Comparison of ENCODE assay signal across 9 mouse cellular contexts in the genomic region with DNA sequence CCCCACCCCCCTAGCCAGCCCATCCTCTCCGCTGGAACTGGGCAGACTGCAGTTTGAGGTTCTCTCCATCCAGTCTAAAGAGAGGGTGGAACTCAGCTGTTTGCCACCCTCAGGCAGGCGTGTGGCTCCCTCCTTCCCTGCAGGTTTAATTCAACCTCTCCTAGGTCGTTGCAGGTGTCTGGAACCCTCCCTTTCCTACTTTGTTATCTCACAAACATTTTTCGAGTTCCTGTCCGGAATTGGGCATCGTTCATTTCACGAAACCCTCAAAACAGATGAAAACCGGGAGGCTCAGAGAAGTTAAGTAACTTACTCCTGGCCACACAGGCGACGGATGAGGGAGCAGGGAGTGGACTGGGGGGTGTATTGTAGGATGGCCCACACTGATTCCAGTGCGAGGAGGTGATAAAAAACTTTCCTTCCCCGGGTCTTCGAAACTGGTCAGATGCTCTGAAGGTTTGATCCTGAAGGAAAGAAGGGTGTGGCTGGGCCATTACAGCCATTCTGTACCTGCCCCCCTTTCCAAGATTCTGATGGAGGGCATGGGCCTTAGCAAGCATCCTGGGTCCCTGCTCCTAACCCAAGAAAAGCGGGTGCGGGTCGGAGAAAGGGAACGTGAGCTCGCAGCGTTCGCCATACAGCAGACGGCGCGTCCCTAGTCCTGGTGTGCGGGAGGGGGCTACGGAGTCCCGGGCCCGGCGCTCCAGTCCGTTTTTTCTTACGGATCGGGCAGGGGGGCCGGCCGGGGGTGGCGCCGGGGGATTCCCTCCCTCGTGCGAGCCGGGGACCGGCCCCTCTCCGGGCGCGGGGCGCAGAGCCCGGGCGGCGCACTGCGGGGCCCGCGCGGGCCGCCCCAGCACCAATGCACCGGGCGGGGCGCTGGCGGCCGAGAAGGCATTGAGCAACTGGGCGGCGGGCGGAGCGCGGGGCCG. TPM values are rescaled to one million over a fixed set of nuclear protein-coding genes. Genes with fewer than 3 reads are reported as not detected.
A peak's percentile ranks its signal among the peaks of the same experiment; 100 is the strongest.
DNase-seq lines count a peak whose midpoint lies in the region; ATAC-seq lines count a peak whose summit lies in the region.
"Had no signal": no experiment of that assay in that cellular context is flagged by ENCODE, and none has a peak within 500 bp of the region (broad histone marks: within the 10 kb centered on the region; RNA-seq: fewer than 3 reads in every experiment).

A gene (plus strand): TSS at position 760 of the 932 bp plus-strand sequence.

- peak within 1 kb of the TSS; percentile 74 for H3K4me2 ChIP-seq in embryonic facial prominence, embryonic 12.5 days (replicated peaks)
- peak within 1 kb of the TSS; percentile 59 for H3K4me2 ChIP-seq in hindbrain, embryonic 12.5 days (replicated peaks)
- peak within 1 kb of the TSS; percentile 65 for H3K4me2 ChIP-seq in lung, embryonic 16.5 days (ENCODE audit: low read depth, low read length)

- no peak within 1 kb of the TSS for H3K27ac ChIP-seq in embryonic facial prominence, embryonic 12.5 days
- H3K27ac ChIP-seq in hindbrain, embryonic 12.5 days: no peak within 1 kb of the TSS
- no peak within 1 kb of the TSS for H3K27ac ChIP-seq in lung, embryonic 16.5 days (ENCODE audit: low read length)

- peaks cover 92% of the 10 kb centered on the region for H3K27me3 ChIP-seq in embryonic facial prominence, embryonic 12.5 days
- peaks cover 96% of the 10 kb centered on the region for H3K27me3 ChIP-seq in hindbrain, embryonic 12.5 days
- peaks cover 66% of the 10 kb centered on the region for H3K27me3 ChIP-seq in lung, embryonic 16.5 days (ENCODE audit: control insufficient read depth, insufficient read depth, low read depth, low read length)

- intact Hi-C loops in left cerebral cortex, postnatal 36 days (cut with DNase I): no loop called here
- intact Hi-C loops in left cerebral cortex, postnatal 4 days (cut with DNase I): no loop called here

- peak within 1 kb of the TSS; percentile 51 for H3K4me3 ChIP-seq in embryonic facial prominence, embryonic 12.5 days
- H3K4me3 ChIP-seq in hindbrain, embryonic 12.5 days: peak within 1 kb of the TSS; percentile 42
- H3K4me3 ChIP-seq in lung, embryonic 16.5 days (ENCODE audit: low read length): peak within 1 kb of the TSS; percentile 50
- H3K4me3 ChIP-seq: myocyte had no signal

- peaks cover 52% of the 10 kb centered on the region for H3K4me1 ChIP-seq in embryonic facial prominence, embryonic 12.5 days
- H3K4me1 ChIP-seq in hindbrain, embryonic 12.5 days: peaks cover 30% of the 10 kb centered on the region
- peaks cover 34% of the 10 kb centered on the region for H3K4me1 ChIP-seq in lung, embryonic 16.5 days (replicated peaks; ENCODE audit: control insufficient read depth, insufficient read depth, low read length)

- H3K9ac ChIP-seq in embryonic facial prominence, embryonic 12.5 days: peak within 1 kb of the TSS; percentile 54
- H3K9ac ChIP-seq in hindbrain, embryonic 12.5 days: peak within 1 kb of the TSS; percentile 56; the same call in 1 of the 2 replicates
- H3K9ac ChIP-seq in lung, embryonic 16.5 days (ENCODE audit: low read length): peak within 1 kb of the TSS; percentile 60

- peak; percentile 23; the same call in 1 of the 2 replicates for ATAC-seq in embryonic facial prominence, embryonic 12.5 days (ENCODE audit: insufficient number of reproducible peaks, insufficient read depth, low FRiP score, low TSS enrichment)
- ATAC-seq in hindbrain, embryonic 12.5 days (ENCODE audit: low FRiP score): no peak
- ATAC-seq in lung, embryonic 16.5 days (ENCODE audit: low read depth): peak; percentile 43
- no peak for ATAC-seq in erythroid progenitor cell, adult 5-6 weeks (replicated peaks; ENCODE audit: low FRiP score, poor library complexity, severe bottlenecking)

- no peak for DNase-seq in left cerebral cortex, postnatal 36 days (ENCODE audit: low spot score in 2 of 2)
- no peak for DNase-seq in left cerebral cortex, postnatal 4 days
- DNase-seq in yolk sac, embryonic 10.5 days (ENCODE audit: low spot score): peak; percentile 32
- DNase-seq in thymus, adult 18-20 months: no peak

- no peaks in the 10 kb centered on the region for H3K9me3 ChIP-seq in embryonic facial prominence, embryonic 12.5 days
- H3K9me3 ChIP-seq in hindbrain, embryonic 12.5 days (replicated peaks): no peaks in the 10 kb centered on the region
- no peaks in the 10 kb centered on the region for H3K9me3 ChIP-seq in lung, embryonic 16.5 days (ENCODE audit: control insufficient read depth, low read length)

- no peaks in the 10 kb centered on the region for H3K36me3 ChIP-seq in embryonic facial prominence, embryonic 12.5 days
- H3K36me3 ChIP-seq in hindbrain, embryonic 12.5 days: no peaks in the 10 kb centered on the region
- H3K36me3 ChIP-seq in lung, embryonic 16.5 days (ENCODE audit: control insufficient read depth, insufficient read depth, low read length): no peaks in the 10 kb centered on the region

- WGBS in embryonic facial prominence, embryonic 12.5 days: 1% methylated on average over 37 of the region's 62 CpGs
- 1% methylated on average over 53 of the region's 62 CpGs for WGBS in hindbrain, embryonic 12.5 days
- WGBS in lung, embryonic 16.5 days: under 1% methylated on average over 48 of the region's 62 CpGs

RNA-seq across cellular contexts. Expression of the gene that starts here (rescaled TPM):
- 10 to 100 TPM; 14.2 to 16.7 TPM for total RNA-seq in left cerebral cortex, postnatal 36 days (2021)
- total RNA-seq in left cerebral cortex, postnatal 4 days (2021): 1 to 10 TPM; 1.1 to 1.4 TPM
- 7.2 and 11.4 TPM in 2 replicates for polyA plus RNA-seq in embryonic facial prominence, embryonic 12.5 days (2016; fragmentation: Nextera tagmentation; extraction: Ambion mirVana)
- 7.0 and 9.1 TPM in 2 replicates for polyA plus RNA-seq in hindbrain, embryonic 12.5 days (2016; fragmentation: Nextera tagmentation; extraction: Ambion mirVana)
- 7.4 and 8.0 TPM in 2 replicates for polyA plus RNA-seq in lung, embryonic 16.5 days (2015; fragmentation: Nextera tagmentation; extraction: Ambion mirVana)
- 0.72 TPM in 1 of 2 replicates, not detected in the other for total RNA-seq in erythroid progenitor cell, adult 5-6 weeks (2015; ENCODE audit: low replicate concordance)
- total RNA-seq in erythroid progenitor cell, adult 5-6 weeks (2017; ENCODE audit: low replicate concordance): not detected in 2 replicates

Comparison
In these comparisons a context has a peak if more than half of its experiments do, and no peak if none do; other contexts are left out.
1. RNA of the gene that starts here (total RNA-seq): 14.2 to 16.7 TPM in left cerebral cortex, postnatal 36 days; 1.1 to 1.4 TPM in left cerebral cortex, postnatal 4 days and 0.72 TPM in erythroid progenitor cell, adult 5-6 weeks; every median in the first group is over 4 times any median in the second.
2. ATAC-seq: peak in embryonic facial prominence, embryonic 12.5 days (single experiment) and lung, embryonic 16.5 days (single experiment); none in hindbrain, embryonic 12.5 days (single experiment) and erythroid progenitor cell, adult 5-6 weeks (single experiment).
3. Peak in every context shown above with its lines, with median percentiles within 50 percentile points of each other: H3K4me2 ChIP-seq, H3K4me3 ChIP-seq and H3K9ac ChIP-seq.